Mouse (Mus musculus) CH12.LX (cell line): Measurements from ENCODE around the gene Spata20. TPM values are rescaled to one million over a fixed set of nuclear protein-coding genes. Genes with fewer than 3 reads are reported as not detected.

ENCODE experiments used
- DNase-seq: peaks from one replicate; pipeline ENCODE4 v3.0.0-alpha.2; 2013; ENCODE audit errors: extremely low read depth
- H3K27ac ChIP-seq: 2 replicates; pipeline ENCODE4 v1.5.1; 2012; ENCODE audit warnings: low read depth, mild to moderate bottlenecking, control low read depth, moderate library complexity; ENCODE audit not compliant: insufficient read depth
- H3K27me3 ChIP-seq: replicated peaks from 2 replicates; pipeline ENCODE3; 2012; ENCODE audit warnings: inconsistent platforms
- H3K36me3 ChIP-seq, 2 experiments: replicated peaks in 1 of 2; 2 replicates each; pipeline versions ENCODE3 to v1.6.1; 2012; ENCODE audit warnings: inconsistent platforms in 1 of 2, low read length in 1 of 2, mild to moderate bottlenecking in 1 of 2, mixed read lengths in 1 of 2, moderate library complexity in 1 of 2; ENCODE audit not compliant: control insufficient read depth in 1 of 2, insufficient read depth in 1 of 2
- H3K4me1 ChIP-seq, 2 experiments: 2 replicates each; pipeline ENCODE4 v1.6.1; 2012; ENCODE audit warnings: inconsistent platforms in 1 of 2, moderate library complexity in 1 of 2; ENCODE audit not compliant: insufficient read depth in 2 of 2, control insufficient read depth in 1 of 2
- H3K4me2 ChIP-seq: 2 replicates; pipeline ENCODE4 v1.6.1; 2012; ENCODE audit warnings: low read depth, mild to moderate bottlenecking, control low read depth; ENCODE audit not compliant: poor library complexity, insufficient read depth, severe bottlenecking
- H3K4me3 ChIP-seq, 3 experiments: fragments of 150-350 bp in 1 of 3; sonication (generic) in 1 of 3; replicated peaks in 1 of 3; 2 replicates each; pipeline versions ENCODE3 to v1.5.1; 2011 to 2012; ENCODE audit warnings: low read depth in 2 of 3, low read length in 2 of 3, mild to moderate bottlenecking in 2 of 3, moderate library complexity in 2 of 3, control low read depth in 1 of 3, improper control_type of control experiment in 1 of 3, inconsistent platforms in 1 of 3, mixed read lengths in 1 of 3; ENCODE audit not compliant: poor library complexity in 1 of 3
- H3K79me2 ChIP-seq: replicated peaks from 2 replicates; pipeline ENCODE4 v1.6.1; 2012; ENCODE audit warnings: mild to moderate bottlenecking, moderate library complexity; ENCODE audit not compliant: control insufficient read depth, poor library complexity, insufficient read depth, severe bottlenecking; ENCODE audit errors: extremely low read depth
- H3K9ac ChIP-seq: 2 replicates; pipeline ENCODE4 v1.6.1; 2012; ENCODE audit warnings: low read depth, mild to moderate bottlenecking, control low read depth, moderate library complexity; ENCODE audit not compliant: insufficient read depth
- H3K9me3 ChIP-seq: replicated peaks from 2 replicates; pipeline ENCODE3; 2012; ENCODE audit warnings: low read length, inconsistent platforms, mixed read lengths
- BHLHE40 ChIP-seq: IDR thresholded peaks from 2 replicates; pipeline ENCODE4 v1.6.1; 2011; ENCODE audit warnings: mild to moderate bottlenecking, low read depth, low read length, improper control_type of control experiment
- CHD1 ChIP-seq: IDR thresholded peaks from 2 replicates; pipeline ENCODE4 v1.6.1; 2012; ENCODE audit warnings: low read depth, low read length, improper control_type of control experiment, inconsistent platforms
- ELF1 ChIP-seq: IDR thresholded peaks from 2 replicates; pipeline ENCODE4 v1.6.1; 2014; ENCODE audit warnings: low read depth, mild to moderate bottlenecking, inconsistent platforms, low read length, improper control_type of control experiment
- EP300 ChIP-seq: IDR thresholded peaks from 2 replicates; pipeline ENCODE4 v1.6.1; 2011; ENCODE audit warnings: low read length, improper control_type of control experiment
- ETS1 ChIP-seq: conservative IDR thresholded peaks from 2 replicates; pipeline ENCODE4 v1.6.1; 2012; ENCODE audit warnings: low read depth, mild to moderate bottlenecking, inconsistent platforms, low read length, improper control_type of control experiment, moderate library complexity
- GABPA ChIP-seq: IDR thresholded peaks from 2 replicates; pipeline ENCODE4 v1.6.1; 2012; ENCODE audit warnings: low read depth, low read length, improper control_type of control experiment, inconsistent platforms; ENCODE audit not compliant: insufficient replicate concordance
- HCFC1 ChIP-seq: IDR thresholded peaks from 2 replicates; pipeline ENCODE4 v1.6.1; 2012; ENCODE audit warnings: low read depth, mild to moderate bottlenecking, inconsistent platforms, low read length, improper control_type of control experiment
- MEF2A ChIP-seq: IDR thresholded peaks from 2 replicates; pipeline ENCODE4 v1.6.1; 2014; ENCODE audit warnings: low read depth, mild to moderate bottlenecking, inconsistent platforms, low read length, improper control_type of control experiment, borderline replicate concordance
- POLR2A ChIP-seq: IDR thresholded peaks from 2 replicates; pipeline ENCODE4 v1.6.1; 2011; ENCODE audit warnings: low read depth, mild to moderate bottlenecking, improper control_type of control experiment, low read length
- RAD21 ChIP-seq: IDR thresholded peaks from 2 replicates; pipeline ENCODE4 v1.6.1; 2011; ENCODE audit warnings: low read depth, mild to moderate bottlenecking, low read length, improper control_type of control experiment, moderate library complexity
- RCOR1 ChIP-seq: conservative IDR thresholded peaks from 2 replicates; pipeline ENCODE4 v1.6.1; 2012; ENCODE audit warnings: low read depth, mild to moderate bottlenecking, inconsistent platforms, low read length, improper control_type of control experiment
- SMC3 ChIP-seq: IDR thresholded peaks from 2 replicates; pipeline ENCODE4 v1.6.1; 2011; ENCODE audit warnings: low read depth, low read length, improper control_type of control experiment
- TBP ChIP-seq: conservative IDR thresholded peaks from 2 replicates; pipeline ENCODE4 v1.6.1; 2011; ENCODE audit warnings: low read depth, low read length, improper control_type of control experiment
- TCF12 ChIP-seq: IDR thresholded peaks from 2 replicates; pipeline ENCODE4 v1.6.1; 2014; ENCODE audit warnings: low read depth, mild to moderate bottlenecking, inconsistent platforms, low read length, improper control_type of control experiment
- UBTF ChIP-seq: IDR thresholded peaks from 2 replicates; pipeline ENCODE4 v1.6.1; 2012; ENCODE audit warnings: low read depth, mild to moderate bottlenecking, inconsistent platforms, low read length, improper control_type of control experiment, moderate library complexity
- ZNF384 ChIP-seq: IDR thresholded peaks from 2 replicates; pipeline ENCODE4 v1.6.1; 2012; ENCODE audit warnings: low read depth, low read length, improper control_type of control experiment, inconsistent platforms
- dilution Hi-C: fragments of 300-500 bp; cut with MboI; formaldehyde crosslinking; loops from 2 replicates; pipeline ENCODE4 v1.14.3; 2020; ENCODE audit warnings: low sequenced_read_pairs; ENCODE audit not compliant: extremely low pct_unique_long_range_greater_than_20kb, extremely low pct_ligation_motif_present
- in situ Hi-C: fragments of 300-500 bp; cut with MboI; formaldehyde crosslinking; loops from 3 replicates; pipeline ENCODE4 v1.14.3; 2019; ENCODE audit warnings: low sequenced_read_pairs, low pct_ligation_motif_present, low pct_unique_long_range_greater_than_20kb, mixed read lengths
- polyA plus RNA-seq: library from polyadenylated mRNA; unstranded; fragments of >175 nt; gene quantifications from 2 replicates; pipeline ENCODE4 v1.2.1, GENCODE M21; 2012; ENCODE audit warnings: low read depth; ENCODE audit not compliant: insufficient read length
- total RNA-seq, 2 experiments: library from RNA; depleted of rRNA; stranded (reverse); fragments of 300-350 nt in 1 of 2; fragments of >200 nt in 1 of 2; gene quantifications; 2 replicates each; pipeline ENCODE4 v1.2.3; 2012 to 2014

Spata20 gene
- total and polyA plus RNA-seq, 3 experiments: not detected

DNA sequence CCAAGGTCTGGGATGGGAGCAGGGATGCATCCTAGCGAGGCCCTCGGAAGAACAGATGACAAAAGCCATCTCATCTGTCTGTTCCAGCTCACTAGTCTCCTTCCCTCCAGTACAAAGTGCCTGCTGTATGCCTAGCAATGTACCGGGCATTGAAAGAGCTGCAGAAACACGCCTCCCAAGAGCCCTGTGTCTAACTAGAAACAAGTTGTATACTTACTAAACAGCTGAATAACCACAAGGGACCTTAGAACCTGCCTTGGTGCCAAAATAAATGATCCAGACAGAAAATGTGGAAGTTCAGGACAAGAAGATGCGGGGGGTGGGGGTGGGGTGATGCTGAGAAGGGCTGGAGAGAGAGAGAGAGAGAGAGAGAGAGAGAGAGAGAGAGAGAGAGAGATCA lies 41.1 kb downstream of the Spata20 start:
- dilution Hi-C loops: no loop called here
- H3K9me3 ChIP-seq: no peaks in the 10 kb centered on the region

DNA sequence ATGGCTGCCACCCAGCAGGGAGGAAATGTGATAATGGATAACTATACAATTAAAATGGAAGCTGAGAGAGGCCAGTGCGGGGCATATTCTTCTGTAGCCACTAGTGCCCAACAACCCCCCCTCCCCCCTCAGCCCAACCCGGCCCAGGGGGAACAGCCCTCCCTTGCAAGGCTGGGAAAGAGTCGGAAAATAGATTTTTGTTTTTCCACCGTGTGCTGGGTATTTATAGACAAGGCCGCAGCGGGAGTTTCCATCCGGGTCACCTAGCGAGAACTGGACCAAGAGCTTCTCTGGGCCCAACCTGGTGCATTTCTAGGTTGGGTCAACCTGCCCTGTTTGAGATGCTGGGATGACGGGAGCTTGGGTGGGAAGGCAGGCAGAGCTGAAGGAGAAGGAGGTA lies 44.2 kb downstream of the Spata20 start:
- no peak overlapping the region for H3K4me3 ChIP-seq
- H3K36me3 ChIP-seq: no peaks in the 10 kb centered on the region
- H3K4me2 ChIP-seq: no peak overlapping the region; the same call in 1 of the 2 replicates
- 0 out of 2 replicates have a peak, but pooled peaks have one; percentile 29 for TF ChIP-seq EP300
- TF ChIP-seq RCOR1: 0 out of 2 replicates have a peak, but pooled peaks have one; percentile 40
- TF ChIP-seq ETS1: peak; percentile 30; the same call in 1 of the 2 replicates
- TF ChIP-seq MEF2A: peak; percentile 94
- TF ChIP-seq TCF12: peak; percentile 24; the same call in 1 of the 2 replicates
- TF ChIP-seq UBTF: no peak
- TF ChIP-seq SMC3: 0 out of 2 replicates have a peak, but pooled peaks have one; percentile 1
- no peak for TF ChIP-seq ZNF384
- H3K27ac ChIP-seq: no peak overlapping the region
- in situ Hi-C loops (no loop called here), dilution Hi-C loops (no loop called here)
- DNase-seq: no peak
- peaks cover 8 to 28% of the 10 kb centered on the region in 2 experiments; a peak in 3 of 4 replicates for H3K4me1 ChIP-seq
- H3K79me2 ChIP-seq: no peaks in the 10 kb centered on the region
- no peaks in the 10 kb centered on the region for H3K9me3 ChIP-seq
- H3K9ac ChIP-seq: no peak overlapping the region
- peaks cover 9% of the 10 kb centered on the region for H3K27me3 ChIP-seq

More for the DNA sequence above, 41.1 kb downstream of the Spata20 start:
- H3K4me3 ChIP-seq: no peak overlapping the region
- no peak overlapping the region for H3K4me2 ChIP-seq
- H3K36me3 ChIP-seq: no peaks in the 10 kb centered on the region
- in situ Hi-C loops: no loop called here
- H3K27ac ChIP-seq: no peak overlapping the region
- H3K4me1 ChIP-seq: peaks cover 8 to 32% of the 10 kb centered on the region in 2 experiments; a peak in 3 of 4 replicates
- no peak overlapping the region for H3K9ac ChIP-seq
- DNase-seq: no peak
- H3K27me3 ChIP-seq: peaks cover 15% of the 10 kb centered on the region
- no peaks in the 10 kb centered on the region for H3K79me2 ChIP-seq
- no peak for TF ChIP-seq CHD1
- no peak for TF ChIP-seq RCOR1
- no peak for TF ChIP-seq ELF1
- TF ChIP-seq HCFC1: no peak
- TF ChIP-seq GABPA: no peak
- TF ChIP-seq TBP: no peak
- TF ChIP-seq ETS1: no peak
- no peak for TF ChIP-seq MEF2A
- no peak for TF ChIP-seq RAD21
- no peak for TF ChIP-seq POLR2A
- no peak for TF ChIP-seq BHLHE40
